In the genomic region with DNA sequence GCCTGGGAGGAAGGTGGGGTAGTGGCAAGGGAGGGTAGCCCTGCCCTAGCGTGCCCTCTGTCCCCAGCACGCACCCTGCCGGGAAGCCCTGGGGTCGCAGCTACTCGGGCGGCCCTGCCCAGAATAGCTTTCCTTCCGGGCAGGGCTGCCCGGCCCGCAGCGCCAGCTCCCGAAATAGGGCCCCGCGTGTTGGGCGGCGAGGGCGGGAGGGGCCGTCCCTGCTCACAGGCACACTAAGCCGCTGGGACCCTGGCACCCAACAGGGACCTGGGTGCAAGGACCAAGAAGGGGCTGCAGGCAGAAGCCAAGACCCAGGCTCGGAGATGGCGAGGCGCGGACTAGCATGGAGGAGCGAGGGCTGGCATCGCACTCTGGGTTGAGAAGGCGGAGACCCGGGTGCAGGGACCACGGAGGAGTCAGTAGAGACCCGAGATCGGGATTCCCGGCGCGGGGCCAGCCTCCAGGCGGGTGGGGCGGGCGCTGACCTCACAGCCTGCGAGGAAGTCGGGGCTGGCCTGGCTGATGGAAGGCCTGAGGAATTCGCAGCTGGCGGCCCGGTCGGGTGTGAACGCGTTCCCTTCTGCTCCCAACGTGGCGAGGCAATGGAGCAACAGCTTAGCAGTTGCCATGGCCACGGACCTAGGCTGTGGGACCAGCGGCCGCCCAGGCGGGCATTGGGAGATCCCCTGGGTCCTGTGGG, we compare ENCODE assay signal across 8 mouse cellular contexts. TPM values are rescaled to one million over a fixed set of nuclear protein-coding genes. Genes with fewer than 3 reads are reported as not detected.
DNase-seq lines count a peak whose midpoint lies in the region; ATAC-seq lines count a peak whose summit lies in the region.

No protein-coding gene starts in this region.

- WGBS in forebrain, embryonic 11.5 days = 3% methylated on average over 49 of the region's 49 CpGs

- H3K27ac ChIP-seq in forebrain, embryonic 11.5 days (ENCODE audit: low read depth, low read length) = no peak overlapping the region

- peaks cover 9% of the 10 kb centered on the region; the same call in 1 of the 2 replicates for H3K4me1 ChIP-seq in forebrain, embryonic 11.5 days (replicated peaks; ENCODE audit: control insufficient read depth, insufficient read depth, low read length)
- H3K4me1 ChIP-seq in megakaryocyte, embryonic 14.5 days = peaks cover 82% of the 10 kb centered on the region

- intact Hi-C loops in heart, postnatal 10 days (cut with DNase I) = no loop called here

- H3K9ac ChIP-seq in forebrain, embryonic 11.5 days (ENCODE audit: low read length) = peak overlapping the region; percentile 55

- peak overlapping the region; percentile 20 for H3K4me3 ChIP-seq in forebrain, embryonic 11.5 days (ENCODE audit: low read depth, low read length)
- peak overlapping the region; percentile 81 for H3K4me3 ChIP-seq in megakaryocyte, embryonic 14.5 days (replicated peaks)

- H3K9me3 ChIP-seq in forebrain, embryonic 11.5 days (ENCODE audit: control insufficient read depth, low read length) = no peaks in the 10 kb centered on the region
- peaks cover 3% of the 10 kb centered on the region; the same call in 1 of the 2 replicates for H3K9me3 ChIP-seq in megakaryocyte, embryonic 14.5 days

- H3K27me3 ChIP-seq in forebrain, embryonic 11.5 days (ENCODE audit: control insufficient read depth, insufficient read depth, low read length) = no peaks in the 10 kb centered on the region
- peaks cover 24% of the 10 kb centered on the region for H3K27me3 ChIP-seq in megakaryocyte, embryonic 14.5 days (replicated peaks)
- no peaks in the 10 kb centered on the region for H3K27me3 ChIP-seq in splenic B cell, adult 2 months (ENCODE audit: control insufficient read depth, insufficient read depth, low read length, poor library complexity, severe bottlenecking)

- ATAC-seq in forebrain, embryonic 11.5 days (replicated peaks; ENCODE audit: low FRiP score) = peak; percentile 79

- H3K36me3 ChIP-seq in forebrain, embryonic 11.5 days (ENCODE audit: control insufficient read depth, insufficient read depth, low read length) = no peaks in the 10 kb centered on the region
- H3K36me3 ChIP-seq in megakaryocyte, embryonic 14.5 days (replicated peaks; ENCODE audit: low read length) = no peaks in the 10 kb centered on the region
- no peaks in the 10 kb centered on the region for H3K36me3 ChIP-seq in splenic B cell, adult 2 months (ENCODE audit: control insufficient read depth, insufficient read depth, low read length, poor library complexity, severe bottlenecking)

- DNase-seq in thymus, postnatal 14 days = peak; percentile 55
- no peak for DNase-seq in thymus, postnatal 25 days
- peak; percentile 86 for DNase-seq in forebrain, embryonic 11.5 days (ENCODE audit: low spot score)
- DNase-seq in heart, postnatal 10 days = peak; percentile 94
- peak; percentile 79 to 88 for DNase-seq in kidney, postnatal 25 days
- peak; percentile 49 for DNase-seq in splenic B cell, adult 2 months (ENCODE audit: low read depth, low spot score)
- DNase-seq in cerebellum, adult 9-11 months = no peak

- peak overlapping the region; percentile 54 for H3K4me2 ChIP-seq in forebrain, embryonic 11.5 days (ENCODE audit: low read depth, low read length, severe bottlenecking)

RNA-seq across cellular contexts. Expression of a gene that starts 20.3 kb away (rescaled TPM):
- polyA plus RNA-seq in forebrain, embryonic 11.5 days (2014; fragmentation: Nextera tagmentation; extraction: Ambion mirVana) = 5.4 and 5.9 TPM in 2 replicates
- 1 to 10 TPM; 3.7 to 5.8 TPM for total RNA-seq in heart, postnatal 10 days (2021)
- polyA plus RNA-seq in megakaryocyte, embryonic 14.5 days (2012; ENCODE audit: insufficient read depth, low replicate concordance) = 54.8 and 75.2 TPM in 2 replicates

RNA-seq across cellular contexts. Expression of a gene that starts 36.5 kb away (rescaled TPM):
- polyA plus RNA-seq in forebrain, embryonic 11.5 days (2014; fragmentation: Nextera tagmentation; extraction: Ambion mirVana) = 43.4 and 45.7 TPM in 2 replicates
- 10 to 100 TPM; 21.2 to 23.7 TPM for total RNA-seq in heart, postnatal 10 days (2021)
- polyA plus RNA-seq in megakaryocyte, embryonic 14.5 days (2012; ENCODE audit: insufficient read depth, low replicate concordance) = 16.0 and 43.0 TPM in 2 replicates

Comparison
In these comparisons a context has a peak if more than half of its experiments do, and no peak if none do; other contexts are left out.
1. DNase-seq: peak in thymus, postnatal 14 days (single experiment), forebrain, embryonic 11.5 days (single experiment), heart, postnatal 10 days (2 of 2), kidney, postnatal 25 days (2 of 2) and splenic B cell, adult 2 months (single experiment); none in thymus, postnatal 25 days (single experiment) and cerebellum, adult 9-11 months (single experiment).